Mouse (Mus musculus): ENCODE measurements around the gene Il22. TPM values are rescaled to one million over a fixed set of nuclear protein-coding genes. Genes with fewer than 3 reads are reported as not detected.
A peak's percentile ranks its signal among the peaks of the same experiment; 100 is the strongest.
"Not testable (repeated sequence)": the region's sequence is repeated elsewhere in the genome, so short reads cannot be mapped to it uniquely, and the experiment has no call there.

Gene Il22
- polyA plus RNA-seq, 1 experiment: not detected

- Histone ChIP-seq H3K27me3 (ENCODE audit: control insufficient read depth, insufficient read depth, low read length) (no peaks in the 10 kb centered on the region), H3K36me3 (ENCODE audit: control insufficient read depth, insufficient read depth, low read length) (no peaks in the 10 kb centered on the region), H3K4me1 (ENCODE audit: control insufficient read depth, insufficient read depth, insufficient read length) (no peaks in the 10 kb centered on the region), H3K4me3 (ENCODE audit: extremely low read depth, insufficient read depth, insufficient read length) (no peak overlapping the region), H3K27ac (ENCODE audit: insufficient read depth, low read length) (no peak overlapping the region)
- WGBS: 44% methylated on average over 10 of the region's 10 CpGs
- DNase-seq (ENCODE audit: low read depth in 1 of 2, low spot score in 2 of 2): peak in 1 of 2 experiments; percentile 4
- no peak for TF ChIP-seq POLR2A (IDR thresholded peaks at IDR 0.05; ENCODE audit: low read depth, low read length)
- TF ChIP-seq CTCF (IDR thresholded peaks at IDR 0.05; ENCODE audit: extremely low read depth, insufficient read depth, insufficient read length, insufficient replicate concordance): no peak
These were observed 46.1 kb downstream of the Il22 start for GRCm38 (mm10) chr10:118250852-118251295.

- H3K4me3 ChIP-seq (ENCODE audit: extremely low read depth, insufficient read depth, insufficient read length); H3K27me3 ChIP-seq (ENCODE audit: control insufficient read depth, insufficient read depth, low read length); H3K36me3 ChIP-seq (ENCODE audit: control insufficient read depth, insufficient read depth, low read length); H3K27ac ChIP-seq (ENCODE audit: insufficient read depth, low read length); H3K4me1 ChIP-seq (ENCODE audit: control insufficient read depth, insufficient read depth, insufficient read length); DNase-seq (ENCODE audit: low read depth in 1 of 2, low spot score in 2 of 2): not testable (repeated sequence)
- WGBS: no CpG with 5 or more reads among the region's 13 CpGs
These were observed 53.6 kb downstream of the Il22 start, which contains the start of gene Gm32802 for GRCm38 (mm10) chr10:118258388-118258787. TSS of gene Gm32802 (plus strand) at chr10:118258688.

Other genes starting within 250 kb of the Il22 start
- 2.9 and 3.4 TPM in 2 replicates for gene Mdm1, start 63.1 kb upstream of the Il22 start, polyA plus RNA-seq (2012; rRNA removed)
- gene Gm32717, start 35.8 kb downstream of the Il22 start, polyA plus RNA-seq (2012; rRNA removed): not detected in 2 replicates
- not detected in 2 replicates for gene Gm32802, start 53.7 kb downstream of the Il22 start, polyA plus RNA-seq (2012; rRNA removed)
- gene Iltifb, start 90.1 kb downstream of the Il22 start, polyA plus RNA-seq (2012; rRNA removed): not detected in 2 replicates
- not detected in 2 replicates for gene Gm9040, start 122.0 kb downstream of the Il22 start, polyA plus RNA-seq (2012; rRNA removed)
- not detected in 2 replicates for gene Gm9044, start 127.5 kb downstream of the Il22 start, polyA plus RNA-seq (2012; rRNA removed)
- gene Gm9045, start 132.9 kb downstream of the Il22 start, polyA plus RNA-seq (2012; rRNA removed): 0.04 TPM in 1 of 2 replicates, not detected in the other
- not detected in 2 replicates for gene Gm9046, start 138.3 kb downstream of the Il22 start, polyA plus RNA-seq (2012; rRNA removed)
- gene Gm9048, start 143.7 kb downstream of the Il22 start, polyA plus RNA-seq (2012; rRNA removed): not detected in 2 replicates
- gene Gm9049, start 149.2 kb downstream of the Il22 start, polyA plus RNA-seq (2012; rRNA removed): 0.04 TPM in 1 of 2 replicates, not detected in the other
- 0.33 and 0.38 TPM in 2 replicates for gene Ifng, start 236.1 kb downstream of the Il22 start, polyA plus RNA-seq (2012; rRNA removed)